Mouse (Mus musculus) heart, adult 9 months (tissue): ENCODE results near the gene Trip12.

Experiments used
- DNase-seq, 2 experiments: peaks; one replicate each; pipeline ENCODE4 v3.0.0; 2022; ENCODE audit warnings: low spot score in 2 of 2

The Trip12 gene

GRCm38 (mm10) chr1:84840018-84840664 is at the start of gene Trip12:
Trip12 (minus strand) TSS chr1:84840516.
- DNase-seq: no peak

DNA sequence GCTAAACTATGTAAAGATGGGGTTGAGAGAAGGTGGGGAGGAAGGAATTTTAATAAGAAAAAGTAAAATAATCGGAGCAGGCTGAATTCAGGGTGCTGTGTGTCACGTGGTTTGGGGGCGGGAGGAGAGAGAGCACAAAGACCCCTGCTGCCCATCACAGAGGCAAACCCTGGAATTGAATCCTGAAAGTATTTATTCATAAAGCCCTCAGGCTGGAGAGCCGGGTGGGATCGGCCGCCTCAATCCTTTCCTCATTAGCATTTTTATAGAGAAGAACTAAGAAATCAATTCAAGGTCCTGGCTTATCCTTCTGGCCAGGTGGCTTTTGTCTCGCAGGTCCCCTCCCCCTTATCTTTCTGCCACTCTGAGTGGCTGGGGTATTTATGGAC is 49.7 kb upstream of the Trip12 start:
- DNase-seq: no peak

DNA sequence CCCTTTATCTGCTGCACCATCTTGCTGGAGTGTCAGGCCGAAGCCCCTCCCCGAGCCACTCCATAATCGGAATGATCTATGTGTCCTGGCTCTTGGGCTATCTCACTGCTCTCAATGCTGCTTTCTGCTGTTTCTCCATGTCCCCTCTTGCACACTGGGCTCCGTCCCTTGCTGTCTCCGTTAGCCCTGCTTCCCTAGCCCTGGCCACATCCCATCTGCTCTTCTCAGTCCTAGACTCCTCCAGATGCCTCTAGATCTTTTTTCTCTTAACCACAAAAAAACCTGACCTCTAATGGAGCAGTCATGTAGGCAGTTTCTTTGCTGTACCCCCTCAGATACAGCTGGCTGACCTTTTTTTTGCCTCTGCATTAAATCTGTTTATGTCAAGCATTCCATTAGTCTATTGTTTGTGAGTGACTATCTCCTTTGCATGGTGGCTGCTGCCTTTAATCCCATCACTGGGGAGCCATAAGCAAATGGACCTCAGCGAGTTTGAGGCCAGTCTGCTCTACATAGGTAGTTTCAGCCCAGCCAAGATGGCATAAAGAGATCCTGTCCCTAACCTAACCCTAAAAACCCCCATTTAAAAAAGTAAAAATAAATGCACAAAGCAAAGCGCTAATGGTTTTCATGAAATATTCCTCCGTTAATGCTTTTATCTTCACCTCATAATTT is 49.2 kb upstream of the Trip12 start:
- DNase-seq: no peak

- no peak for DNase-seq
These were observed 45.6 kb upstream of the Trip12 start for GRCm38 (mm10) chr1:84885921-84886320.

DNA sequence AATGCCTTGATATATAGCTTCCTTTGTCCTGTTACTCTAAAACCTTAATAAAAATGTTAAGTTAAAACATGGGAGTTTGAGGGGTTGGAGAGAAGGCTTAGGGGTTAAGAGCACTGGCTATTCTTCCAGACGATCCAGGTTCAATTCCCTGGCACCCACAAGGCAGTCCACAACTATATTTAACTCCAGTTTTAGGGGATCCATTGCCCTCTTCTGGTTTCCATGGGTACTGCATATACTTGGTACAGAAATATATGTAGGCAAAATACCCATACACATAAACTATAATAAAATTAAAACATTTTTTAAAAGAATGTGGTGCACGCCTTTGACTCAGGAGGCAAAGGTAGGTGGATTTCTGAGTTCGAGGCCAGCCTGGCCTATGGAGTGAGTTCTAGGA is 44.9 kb upstream of the Trip12 start:
- no peak for DNase-seq

DNA sequence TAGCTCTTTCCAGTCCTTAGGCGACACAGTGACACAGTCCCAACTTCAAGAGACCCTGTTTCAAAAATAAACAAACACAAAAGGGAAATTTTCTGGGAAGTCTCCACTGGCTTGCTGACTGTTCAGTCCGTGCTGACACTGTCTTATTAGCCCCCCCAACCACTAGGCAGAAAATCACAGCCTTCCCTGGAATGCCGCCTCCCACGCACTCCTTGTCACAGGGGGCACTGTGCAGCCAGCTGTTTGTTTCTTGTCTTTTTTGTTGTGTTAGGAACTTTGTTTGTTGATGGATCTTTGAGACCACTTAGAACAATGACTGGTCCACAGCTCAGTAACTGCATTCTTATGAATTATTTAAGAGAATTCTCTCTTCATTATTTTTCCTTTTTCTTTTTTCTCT is 43.6 kb upstream of the Trip12 start:
- no peak for DNase-seq

GRCm38 (mm10) chr1:84882937-84883336 is 42.6 kb upstream of the Trip12 start:
- no peak for DNase-seq

GRCm38 (mm10) chr1:84882066-84882532 is 41.8 kb upstream of the Trip12 start:
- DNase-seq: no peak

- peak; percentile 10 to 11 for DNase-seq
These were observed 41.1 kb upstream of the Trip12 start for GRCm38 (mm10) chr1:84881248-84882065.

DNA sequence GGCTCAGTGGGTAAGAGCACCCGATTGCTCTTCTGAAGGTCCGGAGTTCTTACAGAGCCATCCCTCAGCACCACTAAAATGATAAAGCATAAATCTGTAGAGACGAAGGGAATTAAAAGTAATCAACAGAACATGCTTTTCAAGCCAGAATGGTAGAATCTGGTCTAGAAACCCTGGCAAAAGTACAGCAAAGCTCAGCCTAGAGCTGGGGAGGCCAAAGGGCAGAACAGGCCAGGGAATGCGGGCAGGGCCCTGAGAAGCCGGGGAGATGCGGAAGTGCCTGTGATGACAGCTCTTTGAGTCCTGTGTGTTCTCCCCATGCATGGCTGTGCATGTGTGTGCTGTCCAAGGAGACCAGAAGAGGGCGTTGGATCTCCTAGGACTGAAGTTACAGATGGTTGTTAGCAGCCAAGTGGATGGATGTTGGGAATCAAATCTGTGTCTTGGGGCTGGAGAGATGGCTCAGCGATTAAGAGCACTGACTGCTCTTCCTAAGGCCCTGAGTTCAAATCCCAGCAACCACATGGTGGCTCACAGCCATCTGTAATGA is 39.3 kb upstream of the Trip12 start:
- DNase-seq: no peak

DNA sequence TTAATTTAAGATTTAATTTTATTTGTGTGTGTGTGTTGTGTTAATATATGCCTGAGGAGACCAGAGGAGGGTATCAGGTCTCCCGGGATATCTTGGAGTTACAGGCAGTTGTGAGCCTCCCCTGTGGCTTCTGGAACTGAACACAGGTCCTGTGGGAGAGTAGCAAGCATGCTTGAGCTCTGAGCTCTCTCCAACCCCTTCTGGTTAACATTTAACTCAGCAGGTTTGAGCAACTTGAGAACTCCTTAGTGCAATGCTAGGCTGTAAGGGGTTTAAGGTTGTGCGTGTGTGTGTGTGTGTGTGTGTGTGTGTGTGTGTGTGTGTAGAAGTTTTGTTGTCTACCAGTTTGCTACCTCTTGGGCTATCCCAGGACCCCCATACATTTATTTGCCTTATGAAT is 37.3 kb upstream of the Trip12 start:
- DNase-seq: no peak

- DNase-seq: no peak
These were observed 32.6 kb upstream of the Trip12 start for GRCm38 (mm10) chr1:84872939-84873338.

- no peak for DNase-seq
These were observed 31.8 kb upstream of the Trip12 start for GRCm38 (mm10) chr1:84872105-84872504.

GRCm38 (mm10) chr1:84871131-84871530 is 30.8 kb upstream of the Trip12 start:
- DNase-seq: no peak

- no peak for DNase-seq
These were observed 29.2 kb upstream of the Trip12 start for GRCm38 (mm10) chr1:84869498-84869897.

DNA sequence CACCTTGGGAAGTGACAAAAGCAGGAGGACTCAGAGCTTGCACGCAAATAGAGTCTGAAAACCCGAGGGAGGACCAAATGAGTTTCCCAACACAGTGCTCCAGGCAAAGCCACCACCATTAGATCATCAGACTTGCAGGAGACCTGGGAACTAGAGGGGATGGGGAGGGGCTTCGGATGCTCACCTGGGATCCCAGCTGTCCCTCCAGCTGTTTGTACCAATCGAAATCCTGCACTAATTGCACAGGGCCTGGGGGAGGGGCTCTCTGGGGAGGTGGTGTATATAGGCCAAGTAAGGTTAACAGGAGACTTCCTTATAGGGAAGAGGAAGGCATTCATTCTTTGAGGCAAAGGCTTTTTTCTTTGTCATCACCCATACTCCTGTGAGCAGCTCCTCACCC is 28.5 kb upstream of the Trip12 start:
- no peak for DNase-seq

DNA sequence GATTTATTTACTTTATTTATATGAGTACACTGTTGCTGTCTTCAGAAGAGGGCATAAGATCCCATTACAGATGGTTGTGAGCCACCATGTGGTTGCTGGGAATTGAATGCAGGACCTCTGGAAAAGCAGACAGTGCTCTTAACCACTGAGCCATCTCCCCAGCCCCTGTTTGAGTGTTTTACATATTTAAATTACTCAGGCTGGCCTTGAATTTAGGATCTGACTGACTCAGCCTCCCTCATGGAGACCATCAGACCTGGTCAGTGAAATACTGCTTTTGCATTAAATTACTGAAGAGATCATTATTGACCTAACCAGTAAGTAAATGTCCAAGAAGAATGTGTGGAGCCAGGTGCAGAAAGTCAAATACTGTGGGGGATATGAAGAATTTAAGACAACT is 28.0 kb upstream of the Trip12 start:
- DNase-seq: no peak

GRCm38 (mm10) chr1:84866706-84867230 is 26.5 kb upstream of the Trip12 start:
- DNase-seq: no peak

DNA sequence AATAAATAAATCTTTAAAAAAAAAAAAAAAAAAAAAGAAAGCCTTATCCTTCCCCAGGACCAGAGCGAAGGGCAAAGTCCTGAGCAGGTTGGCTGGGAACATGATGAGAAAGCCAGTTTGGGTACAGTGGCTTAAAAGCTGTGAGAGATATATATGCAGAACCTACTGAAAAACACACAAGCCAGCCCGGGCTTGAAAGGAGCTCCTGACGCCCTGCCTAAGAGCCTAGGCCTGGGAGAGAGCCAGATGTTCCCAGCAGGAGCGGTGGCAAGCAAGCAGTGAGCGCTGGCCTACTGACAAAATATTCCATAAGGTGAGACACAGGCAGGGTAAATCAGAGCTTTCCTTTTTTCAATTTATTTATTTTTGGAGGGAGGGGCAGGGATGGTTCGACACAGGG is 25.9 kb upstream of the Trip12 start:
- DNase-seq: no peak

- no peak for DNase-seq
These were observed 24.3 kb upstream of the Trip12 start for GRCm38 (mm10) chr1:84864645-84865044.

DNA sequence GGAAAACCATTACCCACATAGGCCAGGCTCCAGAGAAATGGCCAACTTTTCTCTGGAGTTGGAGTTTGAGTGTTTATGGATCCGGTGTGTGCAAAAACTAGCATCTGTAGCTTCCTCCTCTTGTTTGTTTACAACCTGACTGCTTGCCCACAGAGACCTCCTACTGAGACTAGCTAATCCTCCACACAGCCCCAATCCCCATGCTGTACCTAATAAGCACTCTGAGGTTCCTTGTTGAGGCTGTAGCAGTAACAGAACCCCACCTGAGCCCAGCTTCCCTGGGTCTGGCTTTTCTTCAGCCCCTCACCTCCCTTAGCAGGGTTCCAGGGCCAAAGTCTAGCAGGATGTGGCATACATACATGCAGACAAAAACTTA is 20.9 kb upstream of the Trip12 start:
- no peak for DNase-seq
